Mouse (Mus musculus) NIH3T3 (cell line): Measurements from ENCODE around the gene Plpp7.

Source experiments
- DNase-seq: peaks from one replicate; pipeline ENCODE4 v3.0.0-alpha.2; 2012; ENCODE audit warnings: low read depth

The Plpp7 gene

GRCm38 (mm10) chr2:32070747-32071146 is 24.6 kb upstream of the Plpp7 start:
- no peak for DNase-seq

GRCm38 (mm10) chr2:32074404-32074803 is 20.9 kb upstream of the Plpp7 start:
- peak; percentile 9 for DNase-seq

DNA sequence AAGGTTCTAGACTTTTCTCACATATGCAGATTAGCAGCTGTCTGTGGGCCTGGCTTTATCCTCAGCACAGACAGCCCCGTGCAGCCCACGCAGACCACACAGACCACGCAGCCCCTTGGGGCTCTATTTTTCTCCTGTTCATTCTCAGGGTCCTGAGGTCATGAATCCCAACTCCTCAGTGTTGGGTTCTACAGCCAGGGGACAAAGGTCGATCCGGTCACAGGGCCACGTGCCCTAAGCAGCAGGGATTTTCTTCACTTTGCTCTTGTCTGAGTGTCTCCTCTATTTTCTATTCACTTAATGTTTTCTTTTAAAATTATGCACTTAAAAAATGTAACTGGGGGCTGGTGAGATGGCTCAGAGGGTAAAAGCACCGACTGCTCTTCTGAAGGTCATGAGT is 20.0 kb upstream of the Plpp7 start:
- DNase-seq: no peak

GRCm38 (mm10) chr2:32077744-32078143 is 17.6 kb upstream of the Plpp7 start:
- DNase-seq: no peak

- no peak for DNase-seq
Measured at GRCm38 (mm10) chr2:32078522-32078921, 16.8 kb upstream of the Plpp7 start.

GRCm38 (mm10) chr2:32079191-32079725 is 16.1 kb upstream of the Plpp7 start:
- no peak for DNase-seq

GRCm38 (mm10) chr2:32080681-32081080 is 14.6 kb upstream of the Plpp7 start:
- DNase-seq: no peak

GRCm38 (mm10) chr2:32081296-32081929 is 13.9 kb upstream of the Plpp7 start:
- DNase-seq: no peak

GRCm38 (mm10) chr2:32082229-32082628 is 13.1 kb upstream of the Plpp7 start:
- no peak for DNase-seq

DNA sequence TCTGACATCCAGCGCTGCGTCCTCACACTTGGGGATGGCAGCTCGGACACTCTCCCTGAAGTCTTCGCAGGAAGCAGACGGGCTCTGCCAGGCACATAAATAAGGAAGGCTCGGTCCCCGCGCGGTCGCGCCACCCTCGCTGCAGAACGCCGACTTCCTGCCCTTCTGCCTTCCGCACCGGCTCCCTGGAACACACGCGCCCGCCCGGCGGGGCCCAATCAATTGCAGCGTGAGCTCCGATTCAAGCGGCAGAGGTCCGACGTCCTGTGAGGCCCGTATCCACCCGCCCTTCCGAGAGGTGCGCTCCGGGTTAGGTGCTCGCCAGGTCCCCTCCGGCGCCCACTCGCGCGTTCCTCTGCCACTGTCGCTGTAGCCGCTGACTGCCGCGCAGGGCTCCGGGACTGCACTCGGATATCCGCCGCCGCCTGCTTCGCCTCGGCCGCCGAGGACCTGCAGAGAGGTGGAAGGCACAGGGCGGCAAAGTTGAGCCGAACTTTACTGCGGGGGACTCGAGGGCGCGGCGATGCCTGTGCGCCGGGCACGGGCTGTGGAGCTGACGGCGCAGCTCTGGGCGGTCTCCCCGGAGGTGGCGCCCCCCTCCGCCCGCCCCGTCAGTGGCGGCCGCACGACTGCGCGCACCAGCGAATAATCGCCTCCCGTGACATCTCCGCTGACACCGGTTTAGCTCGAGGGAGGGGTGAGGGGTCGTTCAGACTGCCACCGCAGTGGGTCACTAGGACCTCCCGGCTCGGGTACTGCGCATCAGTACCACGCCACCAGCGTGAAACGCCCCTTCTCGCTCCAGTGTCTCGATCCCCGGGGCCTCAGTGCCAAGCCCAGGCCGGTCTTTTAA is 11.9 kb upstream of the Plpp7 start:
- no peak for DNase-seq

DNA sequence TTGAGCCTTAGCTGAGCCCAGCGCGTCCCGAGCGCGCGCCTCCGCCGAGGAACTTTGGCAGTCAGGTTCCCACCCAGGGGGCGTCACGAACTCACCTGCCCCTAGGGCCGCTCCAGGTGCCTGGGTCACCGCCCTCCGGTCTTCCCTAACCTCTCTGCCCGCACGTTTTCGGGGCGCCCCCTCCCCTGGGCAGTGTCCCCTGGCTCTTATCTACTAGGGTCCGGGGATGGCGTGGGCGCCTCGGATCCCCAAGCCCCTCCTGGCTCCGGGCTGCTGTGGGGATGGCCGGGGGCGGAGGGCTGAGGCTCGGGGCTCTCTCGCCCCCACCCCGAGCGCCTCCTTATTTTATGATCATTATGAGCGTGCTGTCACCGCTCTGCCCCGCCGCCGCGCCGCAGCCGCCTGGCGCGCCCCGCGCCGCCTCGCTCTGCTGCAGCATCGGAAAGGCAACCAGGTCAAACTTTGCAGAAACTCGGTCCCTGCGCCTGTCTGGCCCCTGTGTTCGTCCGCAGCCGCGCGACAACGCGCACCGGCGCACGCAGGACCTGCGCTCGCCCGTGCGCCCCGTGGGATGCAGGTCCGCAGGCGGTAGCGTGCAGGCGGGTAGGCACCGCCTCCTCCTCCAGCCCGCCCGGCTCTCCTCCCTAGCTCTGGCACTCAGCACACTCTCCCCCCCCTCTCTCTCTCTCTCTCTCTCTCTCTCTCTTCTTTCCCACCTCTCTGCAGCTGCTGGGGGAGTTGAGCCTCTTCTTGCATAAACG is 11.0 kb upstream of the Plpp7 start, which contains the start of gene Fam78a:
Gene Fam78a (minus strand): TSS at position 747 of the 761 bp plus-strand sequence.
- DNase-seq: no peak

DNA sequence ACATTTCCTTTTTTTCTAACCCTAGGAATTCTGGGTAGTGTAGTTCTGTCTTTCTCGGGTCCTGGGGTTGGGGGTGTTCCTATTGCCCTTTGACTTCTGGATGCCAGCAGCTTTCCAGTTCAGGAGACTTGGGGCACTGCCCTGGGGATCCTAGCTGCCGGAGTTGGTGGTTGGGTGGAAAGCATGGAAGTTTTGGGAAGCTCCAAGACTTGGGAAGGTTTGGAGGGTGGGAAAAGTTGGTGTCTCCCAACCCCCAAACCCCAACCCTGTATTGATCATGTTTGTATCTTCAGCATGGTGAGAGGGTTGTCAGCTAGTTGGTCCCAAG is 10.5 kb upstream of the Plpp7 start:
- DNase-seq: no peak

DNA sequence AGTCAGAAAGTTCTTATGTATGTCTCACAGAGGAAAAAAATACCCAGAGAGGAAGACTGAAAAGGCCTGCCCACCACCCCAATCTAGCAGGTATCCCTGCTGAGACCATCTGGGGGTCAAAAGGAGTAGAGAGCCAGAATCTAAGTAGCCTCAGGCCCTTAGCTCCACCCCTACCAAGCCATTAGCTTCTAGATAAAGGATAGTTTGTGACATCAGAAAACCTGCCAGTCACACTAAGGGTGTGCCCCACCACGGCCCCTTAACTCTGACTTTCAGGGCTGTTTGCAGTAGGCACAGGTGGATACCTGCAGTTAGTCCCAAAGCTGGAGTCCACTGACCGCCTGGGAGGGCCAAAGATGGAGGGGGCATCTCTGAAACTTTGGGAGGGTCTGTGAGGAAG is 10.1 kb upstream of the Plpp7 start:
- DNase-seq: no peak

DNA sequence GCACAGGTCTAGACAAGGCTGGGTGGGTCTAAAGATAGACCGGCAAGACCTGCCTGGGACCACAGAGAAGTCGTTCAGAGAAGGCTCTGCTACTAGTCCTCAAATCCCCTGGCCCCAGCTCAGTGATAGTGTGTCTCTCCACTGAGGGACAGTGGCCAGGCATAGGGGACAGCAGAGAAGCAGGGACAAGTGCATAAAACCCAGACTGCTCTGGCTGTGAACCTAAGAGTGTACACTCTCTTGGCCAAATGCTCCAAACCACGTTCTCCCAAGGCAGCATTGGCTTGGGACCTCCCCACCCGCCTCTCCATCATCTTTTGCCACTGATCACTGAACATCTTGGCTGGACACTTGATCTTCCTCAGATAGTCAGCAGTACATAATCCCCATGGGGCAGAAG is 7.7 kb upstream of the Plpp7 start:
- DNase-seq: no peak

DNA sequence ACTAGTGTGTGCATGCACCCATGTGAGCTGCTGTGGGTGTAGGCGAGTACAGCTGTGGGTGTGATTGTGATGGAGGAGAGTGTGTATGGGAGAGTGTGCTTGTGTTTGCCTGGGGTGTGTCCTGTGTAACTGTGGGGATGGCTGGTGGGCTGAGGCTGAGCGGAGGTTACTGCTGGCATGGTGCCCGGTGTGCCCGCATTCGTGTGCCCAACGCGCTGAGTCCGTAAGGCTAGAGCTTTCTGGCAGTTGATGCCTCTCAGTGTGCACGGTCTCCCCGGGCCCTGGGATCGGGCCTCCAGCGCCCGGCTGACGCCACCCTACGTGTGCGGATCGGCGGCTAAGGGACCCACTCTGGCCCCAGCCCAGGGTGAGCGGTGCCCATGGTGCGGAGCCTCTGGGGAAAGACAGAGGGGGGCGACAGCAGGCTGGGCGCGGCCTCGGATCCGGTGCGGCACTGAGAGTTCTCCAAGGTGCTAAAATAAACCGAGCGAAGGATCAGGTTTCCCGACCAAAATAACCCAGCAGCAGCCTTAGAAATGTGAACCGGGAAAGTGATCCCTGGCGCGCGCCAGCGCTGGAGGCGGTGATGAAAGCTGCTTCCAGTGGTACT is 6.9 kb upstream of the Plpp7 start:
- DNase-seq: peak; percentile 14

GRCm38 (mm10) chr2:32089606-32090005 is 5.7 kb upstream of the Plpp7 start:
- DNase-seq: peak; percentile 47

DNA sequence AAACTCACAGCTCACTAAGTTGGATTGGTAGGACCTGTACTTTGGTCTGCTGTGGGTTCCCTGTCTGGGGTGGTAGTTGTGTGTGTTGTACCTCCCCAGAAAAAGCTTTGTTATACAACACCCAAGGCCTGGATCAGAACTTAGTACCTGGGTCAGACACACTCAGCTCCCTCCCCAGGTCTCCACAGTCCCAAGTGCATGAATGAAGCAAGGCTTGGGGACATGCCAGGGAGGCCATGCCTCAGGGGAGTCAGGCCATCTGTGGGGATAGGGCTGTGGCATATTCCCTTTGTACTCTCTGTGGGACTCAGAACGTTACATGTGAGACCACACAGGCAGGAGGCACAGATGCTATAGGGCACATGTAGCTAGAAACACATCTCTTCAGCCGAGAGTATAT is 5.2 kb upstream of the Plpp7 start:
- no peak for DNase-seq

GRCm38 (mm10) chr2:32091956-32092355 is 3.4 kb upstream of the Plpp7 start:
- DNase-seq: no peak

- no peak for DNase-seq
Measured at GRCm38 (mm10) chr2:32094001-32094707, 1.2 kb upstream of the Plpp7 start.

DNA sequence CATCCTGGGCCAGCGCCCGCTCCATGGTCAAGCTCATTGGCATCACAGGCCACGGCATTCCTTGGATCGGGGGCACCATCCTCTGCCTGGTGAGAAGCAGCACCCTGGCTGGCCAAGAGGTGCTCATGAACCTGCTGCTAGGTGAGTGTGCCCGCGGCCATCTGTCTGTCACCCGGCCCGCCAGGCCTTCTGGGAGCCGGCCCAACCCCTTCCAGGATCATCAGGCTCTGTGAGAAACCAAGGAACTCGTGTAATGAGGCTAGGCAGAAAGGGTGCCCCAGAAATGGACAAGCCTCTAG is 743 bp downstream of the Plpp7 start:
- no peak for DNase-seq

- no peak for DNase-seq
Measured at GRCm38 (mm10) chr2:32102944-32103343, 7.6 kb downstream of the Plpp7 start.

DNA sequence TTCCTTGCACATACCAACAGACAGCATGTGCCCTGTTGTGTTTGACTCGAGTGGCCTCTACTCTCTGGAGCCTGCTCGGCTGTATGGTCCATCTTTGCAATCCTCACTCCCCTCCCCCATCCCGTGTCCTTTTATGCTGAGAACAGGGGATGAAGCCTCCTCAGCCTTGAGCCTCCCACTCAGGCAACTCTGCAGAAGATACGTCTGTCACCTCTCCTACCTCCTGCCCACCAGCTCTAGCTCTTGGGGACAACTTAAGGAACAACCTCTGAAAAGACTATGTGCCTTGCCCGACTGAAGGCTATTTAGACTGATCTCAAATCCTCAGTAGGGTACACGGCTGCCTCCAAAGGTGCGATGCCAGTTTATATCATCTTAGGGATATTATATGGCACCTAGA is 8.2 kb downstream of the Plpp7 start:
- DNase-seq: no peak
